Mouse (Mus musculus) heart, adult 2 months (tissue): ENCODE measurements around the gene Cercam.

ENCODE experiments used
- CTCF ChIP-seq: fragments of 200-600 bp; IDR thresholded peaks from 2 replicates; pipeline ENCODE4 v1.8.1; 2022; ENCODE audit warnings: antibody characterized with exemption, mild to moderate bottlenecking, moderate library complexity
- EP300 ChIP-seq: fragments of 200-500 bp; IDR thresholded peaks from 2 replicates; pipeline ENCODE4 v1.6.1; 2011; ENCODE audit warnings: low read depth, low read length, control low read depth; ENCODE audit not compliant: insufficient read depth
- POLR2A ChIP-seq: fragments of 200-500 bp; IDR thresholded peaks from 2 replicates; pipeline ENCODE4 v1.6.1; 2011; ENCODE audit warnings: mild to moderate bottlenecking, low read depth, low read length, control low read depth; ENCODE audit not compliant: insufficient read depth

DNA sequence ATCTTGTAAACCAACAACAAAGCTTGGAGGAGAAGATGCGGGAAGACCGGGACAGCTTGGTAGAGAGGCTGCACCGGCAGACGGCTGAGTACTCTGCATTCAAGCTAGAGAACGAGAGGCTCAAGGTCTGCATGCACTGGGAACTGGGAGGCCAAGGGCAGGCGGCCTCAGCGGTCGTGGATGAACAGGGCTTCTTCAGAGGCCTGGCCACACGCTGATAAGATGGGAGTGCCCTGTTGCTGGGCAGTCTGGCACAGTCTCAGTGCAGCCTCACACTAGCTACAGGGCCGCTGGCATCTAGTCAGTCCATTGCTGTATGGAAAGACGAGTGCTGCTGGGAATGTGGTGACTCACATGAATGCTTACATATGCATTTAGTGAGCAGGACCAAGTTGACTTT is 48.7 kb downstream of the Cercam start:
- no peak for TF ChIP-seq CTCF
- TF ChIP-seq POLR2A: no peak
- no peak for TF ChIP-seq EP300
